Mouse (Mus musculus): ENCODE data around the gene Zfhx3.

Zfhx3 gene

DNA sequence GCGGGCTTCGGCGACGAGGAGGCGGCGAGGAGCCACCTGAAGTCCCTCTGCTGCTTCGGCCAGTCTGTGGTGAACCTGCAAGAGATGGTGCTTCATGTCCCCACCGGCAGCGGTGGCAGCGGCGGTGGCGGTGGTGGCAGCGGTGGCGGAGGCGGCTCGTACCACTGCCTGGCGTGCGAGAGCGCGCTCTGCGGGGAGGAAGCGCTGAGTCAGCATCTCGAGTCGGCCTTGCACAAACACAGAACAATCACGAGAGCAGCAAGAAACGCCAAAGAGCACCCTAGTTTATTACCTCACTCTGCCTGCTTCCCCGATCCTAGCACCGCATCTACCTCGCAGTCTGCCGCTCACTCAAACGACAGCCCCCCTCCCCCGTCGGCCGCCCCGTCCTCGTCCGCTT is 1014.0 kb downstream of the Zfhx3 start:
- no peak for DNase-seq

DNA sequence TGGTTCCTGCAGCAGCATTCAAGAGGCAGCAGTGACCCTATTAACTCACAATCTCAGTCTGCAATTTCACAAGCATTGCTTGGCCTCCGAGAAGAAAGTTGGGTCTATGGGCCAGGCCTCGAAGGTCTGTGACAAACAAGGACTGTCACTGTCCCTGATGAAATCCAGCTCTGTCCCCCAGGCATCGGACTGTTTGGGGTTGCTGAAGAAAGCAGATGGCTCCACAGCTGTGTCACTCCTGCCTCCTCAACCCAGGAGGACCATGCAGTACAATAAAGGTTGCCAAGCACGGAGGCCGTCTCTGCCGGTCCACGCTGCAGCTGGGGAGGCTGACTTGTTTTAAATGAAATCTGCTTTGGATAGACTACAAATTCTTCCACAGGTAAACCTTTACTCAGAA is 1020.1 kb downstream of the Zfhx3 start:
- no peak for DNase-seq

DNA sequence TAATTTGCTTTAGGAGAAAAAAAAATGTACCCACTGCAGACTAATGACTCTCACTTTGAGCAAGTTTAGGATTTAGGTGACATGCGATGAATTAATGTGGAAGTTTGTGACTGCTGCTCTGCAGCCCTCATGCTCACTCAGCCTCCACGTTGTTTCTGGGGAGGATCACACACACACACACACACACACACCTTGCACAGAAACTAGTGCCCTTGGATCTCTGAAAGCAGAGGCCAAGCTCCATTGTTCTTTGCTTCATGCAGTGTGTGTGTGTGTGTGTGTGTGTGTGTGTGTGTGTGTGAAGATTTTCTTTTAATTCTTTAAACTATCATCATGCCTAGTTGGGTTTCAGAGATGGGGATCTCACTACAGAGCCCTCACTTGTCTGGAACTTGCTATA is 1020.7 kb downstream of the Zfhx3 start:
- no peak for DNase-seq

DNA sequence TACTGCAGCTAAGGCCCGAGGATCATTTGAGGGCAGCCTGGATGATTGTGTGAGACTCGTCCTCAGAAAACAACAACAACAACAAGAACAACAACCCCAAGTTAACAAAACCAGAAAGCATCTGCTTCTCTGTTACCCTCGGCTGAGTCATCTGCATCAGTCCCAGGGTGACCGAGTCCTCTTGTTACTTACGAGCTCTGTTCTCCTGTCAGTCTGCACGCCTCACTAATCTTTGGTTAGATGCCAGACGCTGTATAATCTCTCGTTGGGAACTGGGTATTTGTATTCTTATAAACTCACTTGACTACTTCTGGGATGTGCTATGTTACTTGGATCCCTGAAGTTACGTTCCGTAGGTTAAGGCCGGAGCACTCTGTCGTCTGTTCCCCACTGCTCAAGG is 1023.6 kb downstream of the Zfhx3 start:
- no peak for DNase-seq

DNA sequence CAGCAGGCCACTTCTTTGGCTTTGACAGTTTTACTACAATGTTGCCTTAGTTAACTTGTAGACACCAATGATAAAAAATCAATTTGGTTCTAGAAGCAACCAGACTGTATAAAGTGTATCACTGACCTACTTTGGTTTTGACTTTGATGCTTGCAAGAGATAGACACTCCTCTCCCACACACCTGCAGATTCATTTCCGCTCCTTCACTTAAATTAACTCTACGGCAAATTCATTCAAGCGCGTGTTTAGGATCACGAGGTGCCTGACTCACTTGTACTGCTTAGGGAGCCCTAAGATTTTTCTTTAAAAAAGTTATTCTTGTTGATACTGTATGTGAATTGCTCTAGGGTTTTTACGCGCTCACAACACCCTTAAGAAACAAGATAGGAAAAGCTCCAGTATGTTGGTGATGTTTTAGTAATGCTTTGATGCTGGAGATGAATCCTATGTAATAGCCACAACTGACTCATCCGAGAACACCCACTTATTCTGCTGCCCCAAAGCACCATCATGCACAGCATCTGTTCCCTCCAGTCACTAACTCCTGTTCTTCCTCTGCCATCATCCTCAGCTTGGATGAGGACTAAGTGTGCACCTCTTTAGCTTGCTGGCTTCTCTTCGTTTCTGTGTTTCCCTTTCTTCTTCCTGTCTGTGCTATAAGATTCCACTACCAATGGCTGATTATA is 1031.3 kb downstream of the Zfhx3 start:
- no peak for DNase-seq

DNA sequence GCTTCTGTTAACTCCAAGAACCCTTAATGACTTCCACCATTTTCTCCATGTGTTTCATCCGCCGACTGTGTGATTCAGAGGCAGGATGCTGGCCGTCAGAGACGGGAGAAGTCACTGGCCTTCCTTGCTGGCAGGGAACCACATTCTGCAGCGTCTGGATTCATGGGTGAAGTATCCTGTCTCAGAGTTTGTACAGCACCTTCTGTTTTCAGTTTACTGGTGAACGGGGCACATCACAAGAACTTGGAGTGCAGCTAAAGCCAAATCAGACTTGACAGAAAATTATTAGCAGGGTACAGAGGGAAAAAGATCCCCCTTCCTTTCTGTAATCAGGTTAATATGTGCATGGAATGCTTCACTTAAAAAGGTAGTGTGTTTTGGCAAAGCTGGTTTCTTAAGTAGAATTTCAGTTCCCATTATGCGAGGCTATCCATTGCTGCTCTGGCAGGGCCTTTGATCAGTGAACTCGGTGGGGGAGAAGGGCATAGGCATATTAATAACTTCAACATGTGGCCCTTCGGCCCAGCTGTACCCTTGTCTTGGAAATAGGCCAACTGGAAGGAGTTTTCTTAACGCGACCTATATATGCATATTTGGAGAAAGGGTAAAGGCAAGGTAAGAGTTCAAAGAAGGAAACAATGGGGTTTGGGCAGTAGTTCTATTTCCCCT is 1035.4 kb downstream of the Zfhx3 start:
- DNase-seq = no peak

DNA sequence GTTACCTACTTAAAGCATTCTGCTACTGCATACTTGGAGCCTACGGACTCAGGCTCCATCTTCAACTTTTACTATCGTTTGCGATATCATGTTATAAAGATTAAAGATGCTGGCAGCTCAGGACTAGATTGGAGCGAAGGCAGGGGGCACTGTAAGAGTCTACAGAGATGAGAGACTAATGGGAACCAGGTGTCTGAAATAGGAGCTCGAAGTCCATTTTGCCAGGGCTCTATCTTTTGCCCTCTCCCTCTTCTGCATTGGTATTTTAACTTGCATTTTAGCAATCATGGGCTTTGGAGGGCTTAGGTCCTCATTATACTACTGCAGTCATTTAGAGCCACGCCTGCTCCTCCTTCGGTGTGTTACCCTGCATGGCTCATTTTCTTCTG is 1035.9 kb downstream of the Zfhx3 start:
- DNase-seq = no peak

DNA sequence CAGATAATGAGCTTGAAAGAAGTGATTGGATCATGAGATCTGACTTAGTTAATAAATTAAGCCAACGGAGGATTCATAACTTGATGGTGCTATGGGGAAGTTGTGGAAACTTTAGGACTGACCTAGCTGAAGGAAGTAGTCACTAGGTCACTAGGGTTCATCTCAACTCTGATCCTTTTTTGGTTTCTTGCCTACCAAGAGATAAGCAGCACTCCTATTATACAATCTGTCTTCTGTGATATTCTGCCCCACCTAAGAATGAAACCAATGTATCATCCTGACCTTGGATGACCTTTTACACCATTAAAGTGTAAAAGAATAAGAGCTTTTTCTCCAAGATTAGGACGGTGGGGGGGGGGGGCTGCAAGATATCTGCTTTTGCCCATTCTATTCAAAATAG is 1042.5 kb downstream of the Zfhx3 start:
- no peak for DNase-seq

DNA sequence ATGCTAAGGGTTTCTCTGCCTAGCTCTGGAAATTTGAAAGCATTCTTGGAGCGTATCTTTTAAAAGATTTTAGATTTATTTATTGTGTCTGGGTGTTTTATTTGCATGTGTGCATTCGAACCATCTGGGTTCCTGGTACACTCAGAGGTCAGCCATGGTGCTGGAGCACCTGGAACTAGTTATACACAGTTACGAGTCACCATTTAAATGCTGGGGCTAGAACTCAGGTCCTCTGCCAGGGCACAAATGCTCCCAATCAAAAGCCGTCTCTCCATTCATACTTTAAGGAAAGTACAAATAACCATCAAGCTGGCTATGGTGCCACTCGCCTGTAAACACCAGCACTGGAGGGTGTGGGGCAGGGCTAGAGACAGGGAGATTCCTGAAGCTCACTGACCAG is 1047.4 kb downstream of the Zfhx3 start:
- DNase-seq = no peak

DNA sequence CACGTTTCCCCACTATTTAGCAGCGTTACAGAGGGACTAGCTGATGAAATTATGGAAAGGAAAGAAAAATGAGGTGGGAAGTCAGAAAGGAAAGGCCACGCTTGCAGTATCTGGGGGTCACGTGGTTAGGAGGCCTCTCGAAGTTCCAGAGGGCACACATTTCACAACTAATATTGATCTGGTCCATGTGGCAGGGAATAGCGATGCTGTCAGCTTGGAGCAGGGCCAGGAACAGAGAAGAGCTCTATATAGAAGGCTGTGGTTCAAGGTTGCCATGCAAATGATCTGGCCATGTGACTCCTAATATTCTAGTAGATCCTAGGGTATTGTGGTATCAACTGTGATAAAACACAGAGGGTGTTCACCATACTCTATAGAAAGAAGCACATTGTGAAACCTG is 1048.1 kb downstream of the Zfhx3 start:
- DNase-seq = no peak

DNA sequence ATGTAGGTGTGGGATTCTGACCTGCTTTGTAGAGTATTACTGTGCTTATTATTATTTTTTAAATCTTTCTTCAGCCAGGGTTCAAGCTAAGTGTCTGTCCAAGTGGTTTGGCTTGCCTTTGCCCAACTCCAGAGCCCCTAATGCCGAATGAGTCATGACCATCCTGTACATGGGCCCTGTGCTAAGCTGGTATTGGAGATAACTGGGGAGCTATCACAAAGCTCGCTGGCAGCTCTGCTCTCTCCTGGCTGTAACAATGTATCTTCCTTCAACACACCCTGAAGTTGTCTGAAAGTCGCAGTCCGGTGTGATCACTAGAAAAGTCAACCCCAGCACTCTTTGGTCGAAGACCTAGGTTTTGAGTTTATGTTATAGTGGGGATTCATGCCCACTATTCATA is 1049.0 kb downstream of the Zfhx3 start:
- DNase-seq = no peak

DNA sequence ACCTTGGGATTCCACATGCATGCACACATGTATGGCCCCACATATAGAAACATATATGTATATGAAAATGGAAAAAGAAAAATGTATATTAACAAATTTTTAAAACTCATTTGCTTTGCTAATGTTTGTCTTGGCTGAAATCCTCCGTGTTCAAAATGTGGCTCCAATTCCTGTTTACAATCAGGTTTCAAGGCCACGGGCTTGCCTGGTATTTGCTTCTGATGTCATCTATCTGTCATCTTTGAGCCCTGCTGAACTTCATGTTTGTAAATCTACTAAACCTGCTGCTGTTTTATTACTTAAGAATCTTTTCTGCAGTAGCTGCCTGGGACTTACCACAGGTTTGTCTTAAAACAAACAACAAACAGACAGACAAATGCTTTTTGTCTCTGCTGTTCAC is 1051.3 kb downstream of the Zfhx3 start:
- no peak for DNase-seq

DNA sequence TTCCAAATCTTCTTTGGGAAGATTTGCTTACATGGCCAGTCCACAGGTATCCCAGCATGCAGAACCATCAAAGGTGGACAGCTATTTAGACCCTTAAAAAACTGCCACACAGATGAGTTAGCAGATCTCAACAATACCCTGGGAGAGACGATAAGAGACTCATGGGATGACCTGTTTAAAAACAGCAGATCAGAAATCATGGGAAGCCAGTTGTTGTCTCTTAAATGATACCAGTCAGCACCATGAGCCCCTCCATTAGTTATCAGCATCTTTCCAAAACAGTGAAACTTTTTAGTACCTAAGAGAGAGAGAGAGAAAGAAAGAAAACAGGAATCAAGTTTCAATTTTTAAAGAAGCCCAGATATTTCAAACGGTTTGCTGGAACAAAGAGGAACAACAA is 1051.7 kb downstream of the Zfhx3 start:
- DNase-seq = no peak

DNA sequence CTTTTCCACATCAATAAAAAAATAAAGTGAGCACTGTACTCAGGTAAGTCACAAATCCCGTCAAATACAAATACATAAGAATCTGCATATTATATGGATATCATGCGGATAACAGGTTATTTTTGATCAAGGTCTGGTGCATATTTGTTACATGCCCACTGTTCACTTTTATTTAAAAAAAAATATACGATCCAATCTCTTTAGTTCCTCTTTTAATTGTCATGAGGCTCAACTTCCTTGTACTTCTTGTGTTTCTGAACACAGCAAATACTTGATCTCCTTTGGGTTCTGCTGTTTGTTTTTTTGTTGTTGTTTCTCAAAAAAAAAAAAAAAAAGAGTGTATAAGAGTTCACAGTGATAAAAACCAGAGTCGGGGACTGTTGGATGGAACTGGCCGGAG is 1052.4 kb downstream of the Zfhx3 start:
- no peak for DNase-seq

DNA sequence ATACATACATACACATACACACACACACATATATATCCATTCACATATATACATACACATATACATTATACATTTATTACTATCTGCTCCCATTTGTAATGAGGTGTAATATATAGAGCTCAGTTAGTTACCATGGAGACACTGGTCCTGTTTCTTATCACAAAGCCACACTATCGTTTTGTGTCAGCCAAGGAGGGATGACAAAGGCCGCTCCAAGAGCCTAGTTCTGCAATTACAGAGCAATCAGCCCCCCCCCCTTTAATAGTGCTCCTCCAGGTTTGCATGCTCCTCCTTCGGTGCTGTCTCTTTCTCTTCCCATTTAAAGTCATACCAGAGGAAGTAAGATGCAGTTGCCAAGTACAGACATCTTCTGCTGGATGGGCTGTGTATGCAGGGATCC is 1054.9 kb downstream of the Zfhx3 start:
- DNase-seq = no peak

DNA sequence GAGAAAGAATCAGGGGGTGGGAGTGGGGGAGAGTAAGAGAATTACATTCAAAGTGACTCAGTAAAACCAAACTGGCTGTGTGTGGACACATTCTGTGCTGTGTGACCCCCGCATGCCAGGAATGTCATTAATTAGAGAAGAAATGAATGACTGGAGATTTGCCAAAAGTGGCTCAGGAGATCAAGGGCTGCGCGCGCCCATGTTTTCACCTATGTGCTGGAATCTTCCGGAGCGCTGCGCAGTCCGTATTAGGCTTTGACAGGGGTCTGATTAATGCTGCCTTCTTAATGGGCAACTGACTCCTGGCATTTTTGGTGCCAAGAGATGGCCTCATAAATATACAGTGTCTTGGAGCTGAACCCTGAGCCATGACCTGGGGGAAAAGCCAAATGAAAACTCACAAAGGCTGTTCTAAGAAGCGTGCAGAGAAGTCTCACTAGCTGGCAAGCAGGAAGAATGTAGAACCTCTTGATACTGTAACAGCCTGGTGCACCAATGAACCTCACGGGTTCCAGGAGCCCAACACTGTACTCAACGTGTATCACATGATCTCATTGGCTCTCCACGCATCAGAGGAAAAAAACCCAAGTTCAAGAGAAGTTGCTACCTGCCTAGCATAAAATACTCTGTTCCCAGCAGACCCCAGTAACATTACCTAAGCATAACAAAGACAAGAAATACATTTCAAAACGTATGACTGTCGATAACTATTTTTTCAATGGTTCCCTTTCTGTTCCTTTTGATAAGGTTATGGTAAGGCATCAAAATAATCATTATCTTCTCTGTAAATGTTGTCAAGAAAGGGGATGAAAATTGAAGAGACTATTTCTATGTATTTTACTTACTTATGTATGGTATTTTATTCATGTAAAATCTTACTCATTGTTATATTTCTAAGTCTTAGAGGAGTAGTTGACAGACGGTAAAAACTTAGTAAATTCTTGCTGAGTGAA is 1057.1 kb downstream of the Zfhx3 start:
- DNase-seq = no peak

DNA sequence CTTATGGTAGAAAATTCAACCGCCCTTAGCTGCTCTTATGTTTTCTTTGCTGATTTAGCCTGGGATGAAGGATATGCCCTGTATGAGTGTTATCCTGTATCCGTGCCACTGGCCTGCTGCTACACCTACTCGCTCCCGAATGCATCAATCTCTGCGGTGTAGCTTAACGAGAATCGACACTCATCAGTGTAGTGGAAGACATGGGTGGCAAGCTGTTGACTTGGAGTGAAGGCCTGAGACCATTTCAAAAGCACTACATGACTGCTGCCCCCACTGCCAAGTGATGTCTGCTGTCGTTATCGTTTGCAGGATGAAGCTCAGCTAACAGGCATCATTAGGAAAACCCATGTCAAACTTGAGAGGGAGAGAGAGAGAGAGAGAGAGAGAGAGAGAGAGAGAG is 1058.6 kb downstream of the Zfhx3 start:
- DNase-seq = no peak

DNA sequence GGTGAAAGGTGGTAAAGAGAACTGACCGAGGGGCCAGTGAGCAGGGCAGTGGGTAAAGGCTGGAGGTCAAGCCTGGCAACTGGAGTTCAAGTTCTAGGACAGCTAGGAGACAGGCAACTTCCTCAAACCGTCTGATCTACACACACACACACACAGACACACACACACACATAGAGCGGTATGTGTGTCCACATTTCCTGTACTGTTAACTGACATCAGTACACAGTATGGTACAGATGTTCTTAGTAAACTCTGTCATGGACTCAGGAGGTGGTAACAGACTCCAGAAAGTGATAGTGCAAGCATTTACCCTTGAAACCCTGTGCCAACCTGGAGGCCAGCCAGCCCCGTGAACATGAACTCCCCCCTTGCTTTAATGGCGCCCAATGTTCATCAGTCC is 1059.5 kb downstream of the Zfhx3 start:
- no peak for DNase-seq

DNA sequence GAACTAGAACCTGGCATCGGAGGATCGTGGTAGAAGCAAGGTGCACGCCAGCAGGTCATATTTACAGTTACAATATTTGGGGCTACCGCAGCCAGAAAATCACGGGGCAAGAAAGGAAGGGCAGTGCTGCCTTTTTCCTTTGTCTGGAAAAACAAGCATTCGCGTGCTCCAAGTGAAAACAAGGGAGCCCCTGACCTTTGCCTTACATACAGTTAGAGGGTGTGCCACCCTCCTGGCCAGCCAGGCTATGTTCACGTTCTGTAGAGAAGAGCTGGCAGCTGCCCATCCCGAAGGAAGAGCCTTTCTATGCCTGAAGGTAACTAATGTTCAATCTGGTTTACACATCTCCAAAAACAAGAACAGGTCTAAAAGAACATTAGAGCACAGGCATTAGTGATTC is 1064.5 kb downstream of the Zfhx3 start:
- DNase-seq = no peak
